Mouse (Mus musculus) limb, embryonic 12.5 days (tissue): ENCODE data around the gene Invs. TPM values are rescaled to one million over a fixed set of nuclear protein-coding genes. Genes with fewer than 3 reads are reported as not detected.
"Not testable (repeated sequence)": the region's sequence is repeated elsewhere in the genome, so short reads cannot be mapped to it uniquely, and the experiment has no call there.

ENCODE experiments used
- ATAC-seq: fragments of 200-750 bp; cut with Nextera tagmentation; 2 replicates; pipeline ENCODE4 v1.8.0; 2017; ENCODE audit warnings: low read depth, moderate TSS enrichment; ENCODE audit not compliant: insufficient number of reproducible peaks, insufficient read depth, low FRiP score, low TSS enrichment
- H3K27ac ChIP-seq: fragments of 300-500 bp; sonication (generic); 2 replicates; pipeline ENCODE4 v1.5.1; 2016; ENCODE audit warnings: mild to moderate bottlenecking, moderate library complexity
- H3K27me3 ChIP-seq: fragments of 300-500 bp; sonication (generic); 2 replicates; pipeline ENCODE4 v1.6.1; 2016; ENCODE audit warnings: mild to moderate bottlenecking, moderate library complexity
- H3K36me3 ChIP-seq: fragments of 300-500 bp; sonication (generic); 2 replicates; pipeline ENCODE4 v1.6.1; 2016; ENCODE audit warnings: mild to moderate bottlenecking, moderate library complexity
- H3K4me1 ChIP-seq: fragments of 300-500 bp; sonication (generic); replicated peaks from 2 replicates; pipeline ENCODE4 v1.6.1; 2016
- H3K4me2 ChIP-seq: fragments of 300-500 bp; sonication (generic); 2 replicates; pipeline ENCODE4 v1.6.1; 2016; ENCODE audit warnings: mild to moderate bottlenecking, moderate library complexity
- H3K4me3 ChIP-seq: fragments of 300-500 bp; sonication (generic); replicated peaks from 2 replicates; pipeline ENCODE4 v1.5.1; 2016; ENCODE audit warnings: mild to moderate bottlenecking
- H3K9ac ChIP-seq: fragments of 300-500 bp; sonication (generic); replicated peaks from 2 replicates; pipeline ENCODE4 v1.6.1; 2016; ENCODE audit warnings: mild to moderate bottlenecking, moderate library complexity
- H3K9me3 ChIP-seq: fragments of 300-500 bp; sonication (generic); 2 replicates; pipeline ENCODE4 v1.6.1; 2016; ENCODE audit warnings: mild to moderate bottlenecking, moderate library complexity
- WGBS: fragments of 180-500 bp; shearing (Covaris S2); methylation state at CpG from one replicate; pipeline ENCODE4 v1.1.7; 2016; 5-methylcytosine and 5-hydroxymethylcytosine counted together
- polyA plus RNA-seq: library from polyadenylated mRNA; unstranded; fragments of >200 nt; fragmentation: Nextera tagmentation; extraction: Ambion mirVana; gene quantifications from 2 replicates; pipeline ENCODE4 v1.2.1, GENCODE M21; 2016

Gene Invs
- polyA plus RNA-seq, 1 experiment from 2014 or later: 12.6 TPM

GRCm38 (mm10) chr4:48328042-48328441, 48.5 kb downstream of the Invs start:
- Histone ChIP-seq H3K9me3 (no peaks in the 10 kb centered on the region), H3K4me1 (no peaks in the 10 kb centered on the region), H3K9ac (no peak overlapping the region), H3K36me3 (no peaks in the 10 kb centered on the region), H3K4me3 (no peak overlapping the region), H3K27ac (no peak overlapping the region), H3K4me2 (no peak overlapping the region), H3K27me3 (no peaks in the 10 kb centered on the region)
- ATAC-seq: no peak
- WGBS: 64% methylated on average over 2 of the region's 2 CpGs

- ATAC-seq: no peak
- 83% methylated on average over 6 of the region's 6 CpGs for WGBS
- H3K27ac ChIP-seq: no peak overlapping the region
- H3K27me3 ChIP-seq: no peaks in the 10 kb centered on the region
- H3K36me3 ChIP-seq: no peaks in the 10 kb centered on the region
- H3K4me2 ChIP-seq: no peak overlapping the region
- H3K9me3 ChIP-seq: no peaks in the 10 kb centered on the region
- no peaks in the 10 kb centered on the region for H3K4me1 ChIP-seq
- no peak overlapping the region for H3K9ac ChIP-seq
- no peak overlapping the region for H3K4me3 ChIP-seq
These were observed 53.0 kb downstream of the Invs start for GRCm38 (mm10) chr4:48332453-48333051.

- Histone ChIP-seq H3K9ac (no peak overlapping the region), H3K9me3 (no peaks in the 10 kb centered on the region), H3K27me3 (no peaks in the 10 kb centered on the region), H3K4me3 (no peak overlapping the region), H3K36me3 (no peaks in the 10 kb centered on the region), H3K4me1 (no peaks in the 10 kb centered on the region), H3K4me2 (no peak overlapping the region), H3K27ac (no peak overlapping the region)
- 17% methylated on average over 7 of the region's 7 CpGs for WGBS
- ATAC-seq: no peak
These were observed 55.6 kb downstream of the Invs start for GRCm38 (mm10) chr4:48334927-48335763.

- H3K4me3 ChIP-seq: no peak overlapping the region
- H3K4me2 ChIP-seq: no peak overlapping the region
- no peak overlapping the region for H3K9ac ChIP-seq
- H3K36me3 ChIP-seq: no peaks in the 10 kb centered on the region
- ATAC-seq: no peak
- H3K4me1 ChIP-seq: no peaks in the 10 kb centered on the region
- H3K27me3 ChIP-seq: no peaks in the 10 kb centered on the region
- H3K27ac ChIP-seq: no peak overlapping the region
- 84% methylated on average over 4 of the region's 4 CpGs for WGBS
- no peaks in the 10 kb centered on the region for H3K9me3 ChIP-seq
These were observed 63.1 kb downstream of the Invs start for GRCm38 (mm10) chr4:48342705-48343104.

- Histone ChIP-seq H3K9me3 (peaks cover 5% of the 10 kb centered on the region; the same call in 1 of the 2 replicates), H3K27me3 (no peaks in the 10 kb centered on the region), H3K4me1 (no peaks in the 10 kb centered on the region), H3K4me3 (no peak overlapping the region), H3K27ac (no peak overlapping the region), H3K4me2 (no peak overlapping the region), H3K36me3 (no peaks in the 10 kb centered on the region), H3K9ac (no peak overlapping the region)
- 51% methylated on average over 3 of the region's 3 CpGs for WGBS
- ATAC-seq: no peak
These were observed 82.8 kb downstream of the Invs start for GRCm38 (mm10) chr4:48362367-48362766.

GRCm38 (mm10) chr4:48371037-48371436, 91.5 kb downstream of the Invs start:
- 91% methylated on average over 1 of the region's 1 CpGs for WGBS
- Histone ChIP-seq H3K9me3 (peaks cover 4% of the 10 kb centered on the region; the same call in 1 of the 2 replicates), H3K4me2 (no peak overlapping the region), H3K36me3 (no peaks in the 10 kb centered on the region), H3K4me3 (no peak overlapping the region), H3K27me3 (no peaks in the 10 kb centered on the region), H3K9ac (no peak overlapping the region), H3K4me1 (no peaks in the 10 kb centered on the region), H3K27ac (no peak overlapping the region)
- no peak for ATAC-seq

- Histone ChIP-seq H3K4me1 (no peaks in the 10 kb centered on the region), H3K9me3 (no peaks in the 10 kb centered on the region), H3K36me3 (no peaks in the 10 kb centered on the region), H3K27ac (no peak overlapping the region), H3K9ac (no peak overlapping the region), H3K4me3 (no peak overlapping the region), H3K4me2 (no peak overlapping the region), H3K27me3 (no peaks in the 10 kb centered on the region)
- no peak for ATAC-seq
- 6% methylated on average over 2 of the region's 2 CpGs for WGBS
These were observed 101.4 kb downstream of the Invs start for GRCm38 (mm10) chr4:48380940-48381339.

GRCm38 (mm10) chr4:48382506-48382905, 102.9 kb downstream of the Invs start:
- ATAC-seq: no peak
- 85% methylated on average over 5 of the region's 5 CpGs for WGBS
- H3K27me3 ChIP-seq: no peaks in the 10 kb centered on the region
- no peak overlapping the region for H3K4me3 ChIP-seq
- no peak overlapping the region for H3K4me2 ChIP-seq
- H3K4me1 ChIP-seq: no peaks in the 10 kb centered on the region
- H3K36me3 ChIP-seq: no peaks in the 10 kb centered on the region
- no peak overlapping the region for H3K27ac ChIP-seq
- H3K9me3 ChIP-seq: no peaks in the 10 kb centered on the region
- H3K9ac ChIP-seq: no peak overlapping the region

GRCm38 (mm10) chr4:48396949-48397348, 117.4 kb downstream of the Invs start:
- no peak overlapping the region for H3K9ac ChIP-seq
- H3K36me3 ChIP-seq: peaks cover 19% of the 10 kb centered on the region
- no peaks in the 10 kb centered on the region for H3K9me3 ChIP-seq
- WGBS: 94% methylated on average over 3 of the region's 3 CpGs
- ATAC-seq: no peak
- no peaks in the 10 kb centered on the region for H3K4me1 ChIP-seq
- no peak overlapping the region for H3K4me2 ChIP-seq
- no peaks in the 10 kb centered on the region for H3K27me3 ChIP-seq
- no peak overlapping the region for H3K27ac ChIP-seq
- no peak overlapping the region for H3K4me3 ChIP-seq

GRCm38 (mm10) chr4:48403066-48403640, 123.6 kb downstream of the Invs start:
- WGBS: 82% methylated on average over 16 of the region's 16 CpGs
- H3K27ac ChIP-seq: no peak overlapping the region
- no peaks in the 10 kb centered on the region for H3K9me3 ChIP-seq
- no peak overlapping the region for H3K9ac ChIP-seq
- no peak overlapping the region for H3K4me2 ChIP-seq
- peaks cover 5% of the 10 kb centered on the region for H3K36me3 ChIP-seq
- no peaks in the 10 kb centered on the region for H3K4me1 ChIP-seq
- no peaks in the 10 kb centered on the region for H3K27me3 ChIP-seq
- ATAC-seq: no peak
- no peak overlapping the region for H3K4me3 ChIP-seq

- H3K9me3 ChIP-seq, H3K4me1 ChIP-seq, H3K4me3 ChIP-seq, H3K9ac ChIP-seq, H3K27ac ChIP-seq, H3K4me2 ChIP-seq, H3K27me3 ChIP-seq, ATAC-seq, H3K36me3 ChIP-seq: not testable (repeated sequence)
- 80% methylated on average over 10 of the region's 10 CpGs for WGBS
These were observed 126.3 kb downstream of the Invs start for GRCm38 (mm10) chr4:48405724-48406491.
